Mouse (Mus musculus) forebrain, embryonic 12.5 days (tissue): ENCODE measurements around the gene B3gnt9. TPM values are rescaled to one million over a fixed set of nuclear protein-coding genes. Genes with fewer than 3 reads are reported as not detected.
"Not testable (repeated sequence)": the region's sequence is repeated elsewhere in the genome, so short reads cannot be mapped to it uniquely, and the experiment has no call there.

Experiments
- ATAC-seq: fragments of 200-750 bp; cut with Nextera tagmentation; 2 replicates; pipeline ENCODE4 v1.8.0; 2017; ENCODE audit warnings: moderate TSS enrichment; ENCODE audit not compliant: low FRiP score
- H3K27ac ChIP-seq: fragments of 300-500 bp; sonication (generic); 2 replicates; pipeline ENCODE4 v1.5.1; 2016; ENCODE audit warnings: mild to moderate bottlenecking
- H3K27me3 ChIP-seq: fragments of 300-500 bp; sonication (generic); 2 replicates; pipeline ENCODE4 v1.6.1; 2016; ENCODE audit warnings: mild to moderate bottlenecking
- H3K36me3 ChIP-seq: fragments of 300-500 bp; sonication (generic); replicated peaks from 2 replicates; pipeline ENCODE4 v1.6.1; 2016; ENCODE audit warnings: mild to moderate bottlenecking
- H3K4me1 ChIP-seq: fragments of 300-500 bp; sonication (generic); 2 replicates; pipeline ENCODE4 v1.6.1; 2016
- H3K4me2 ChIP-seq: fragments of 300-500 bp; sonication (generic); 2 replicates; pipeline ENCODE4 v1.6.1; 2016; ENCODE audit warnings: mild to moderate bottlenecking, moderate library complexity
- H3K4me3 ChIP-seq: fragments of 300-500 bp; sonication (generic); replicated peaks from 2 replicates; pipeline ENCODE4 v1.5.1; 2016; ENCODE audit warnings: mild to moderate bottlenecking
- H3K9ac ChIP-seq: fragments of 300-500 bp; sonication (generic); 2 replicates; pipeline ENCODE4 v1.6.1; 2016; ENCODE audit warnings: mild to moderate bottlenecking
- H3K9me3 ChIP-seq: fragments of 300-500 bp; sonication (generic); 2 replicates; pipeline ENCODE4 v1.6.1; 2016
- WGBS: fragments of 180-500 bp; shearing (Covaris S2); methylation state at CpG from one replicate; pipeline ENCODE4 v1.1.7; 2016; 5-methylcytosine and 5-hydroxymethylcytosine counted together
- polyA plus RNA-seq: library from polyadenylated mRNA; unstranded; fragments of >200 nt; fragmentation: Nextera tagmentation; extraction: Ambion mirVana; gene quantifications from 2 replicates; pipeline ENCODE4 v1.2.1, GENCODE M21; 2016

B3gnt9 gene
- polyA plus RNA-seq, 1 experiment from 2014 or later, result 4.5 TPM

- not testable (repeated sequence) for ATAC-seq, H3K36me3 ChIP-seq, H3K9ac ChIP-seq, H3K4me2 ChIP-seq, H3K27ac ChIP-seq, H3K4me3 ChIP-seq, H3K9me3 ChIP-seq
- 86% methylated on average over 8 of the region's 8 CpGs for WGBS
- peaks cover 34% of the 10 kb centered on the region for H3K27me3 ChIP-seq
- H3K4me1 ChIP-seq, result peaks cover 39% of the 10 kb centered on the region
Observed at GRCm38 (mm10) chr8:105291364-105291763, 36.4 kb upstream of the B3gnt9 start.

DNA sequence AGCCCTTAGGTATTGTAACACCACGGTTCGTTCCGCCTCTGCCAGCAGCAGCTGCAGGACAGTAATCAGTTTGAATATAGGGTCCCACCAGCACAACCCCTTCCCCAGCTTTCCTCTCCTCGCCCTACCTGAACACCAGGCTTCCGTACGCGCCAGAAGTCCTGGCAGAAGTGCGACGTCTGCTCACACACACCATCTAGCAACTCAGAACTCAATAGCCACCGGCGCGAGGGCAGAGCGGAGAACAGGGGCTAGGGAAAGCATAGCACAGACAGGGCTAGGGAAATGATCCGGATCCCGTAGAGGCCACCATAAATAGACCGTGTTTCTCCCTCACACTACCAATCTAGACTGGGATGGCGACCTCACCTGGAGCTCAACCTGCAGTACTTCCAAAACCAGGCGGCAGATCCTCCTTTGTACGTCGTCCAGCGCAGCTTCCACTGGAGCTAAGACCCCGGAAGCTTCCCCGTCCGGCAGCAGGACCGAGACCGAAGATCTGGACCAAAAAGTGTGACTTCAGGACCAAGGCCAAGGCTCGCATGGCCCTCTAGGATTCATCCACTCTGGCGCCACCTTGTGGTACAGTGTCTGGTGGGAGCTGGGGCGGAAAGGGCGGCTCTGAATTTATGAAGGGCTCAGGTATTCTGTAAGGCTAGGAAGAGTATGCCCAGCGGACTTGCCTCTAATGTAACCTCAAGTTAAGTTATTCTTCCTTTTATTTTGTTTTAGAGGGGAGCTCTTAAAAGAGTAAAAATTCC lies 35.8 kb upstream of the B3gnt9 start:
- H3K4me1 ChIP-seq, result peaks cover 44% of the 10 kb centered on the region
- H3K4me3 ChIP-seq, result peak overlapping the region; percentile 54
- H3K9ac ChIP-seq, result 0 out of 2 replicates have a peak overlapping the region, but pooled peaks have one; percentile 61
- H3K9me3 ChIP-seq, result no peaks in the 10 kb centered on the region
- peak overlapping the region; percentile 80 for H3K4me2 ChIP-seq
- 6% methylated on average over 31 of the region's 31 CpGs for WGBS
- H3K27ac ChIP-seq, result no peak overlapping the region
- H3K27me3 ChIP-seq, result peaks cover 34% of the 10 kb centered on the region
- H3K36me3 ChIP-seq, result peaks cover under 1% of the 10 kb centered on the region; the same call in 1 of the 2 replicates
- no peak for ATAC-seq

DNA sequence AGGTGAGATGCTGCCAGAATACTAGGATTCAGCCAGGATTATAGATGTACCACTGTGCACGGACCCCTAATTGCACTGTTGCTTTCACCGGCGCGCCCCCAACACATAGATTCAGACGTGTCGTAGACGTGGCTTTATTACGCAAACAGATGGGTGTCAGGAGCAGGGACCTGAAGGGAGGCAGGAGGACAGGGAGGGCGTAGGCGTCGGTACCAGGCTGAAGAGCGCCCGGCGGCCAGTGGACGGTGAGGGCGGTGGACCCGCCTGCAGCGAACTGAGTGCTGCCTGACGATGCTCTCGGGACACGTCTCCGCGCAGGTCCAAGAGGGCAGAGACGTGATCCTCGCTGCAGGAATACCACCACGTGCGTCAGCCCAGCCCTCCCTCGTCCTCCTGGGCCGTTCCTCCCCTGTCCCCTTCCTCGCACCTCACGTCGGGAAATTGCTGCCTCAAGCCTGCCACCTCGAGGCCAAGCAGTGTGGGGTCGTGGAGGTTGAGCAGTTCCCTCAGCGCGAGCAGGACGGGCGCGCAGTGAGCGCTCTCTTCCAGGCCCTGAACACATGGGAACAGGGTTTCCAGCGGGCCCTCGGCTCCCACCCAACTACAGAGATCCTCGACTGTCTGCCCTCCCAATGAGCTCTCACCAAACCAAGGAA lies 35.0 kb upstream of the B3gnt9 start, which contains the start of gene 4931428F04Rik:
4931428F04Rik (minus strand) TSS at position 60 of the 656 bp plus-strand sequence.
- H3K9me3 ChIP-seq, result no peaks in the 10 kb centered on the region
- H3K4me3 ChIP-seq, result peak within 1 kb of the TSS; percentile 54
- H3K36me3 ChIP-seq, result peaks cover 8% of the 10 kb centered on the region
- H3K4me1 ChIP-seq, result peaks cover 49% of the 10 kb centered on the region
- H3K27ac ChIP-seq, result peak within 1 kb of the TSS; percentile 90
- ATAC-seq, result peak; percentile 28
- peak within 1 kb of the TSS; percentile 80 for H3K4me2 ChIP-seq
- WGBS, result 2% methylated on average over 43 of the region's 43 CpGs
- H3K9ac ChIP-seq, result peak within 1 kb of the TSS; percentile 61
- peaks cover 31% of the 10 kb centered on the region for H3K27me3 ChIP-seq

DNA sequence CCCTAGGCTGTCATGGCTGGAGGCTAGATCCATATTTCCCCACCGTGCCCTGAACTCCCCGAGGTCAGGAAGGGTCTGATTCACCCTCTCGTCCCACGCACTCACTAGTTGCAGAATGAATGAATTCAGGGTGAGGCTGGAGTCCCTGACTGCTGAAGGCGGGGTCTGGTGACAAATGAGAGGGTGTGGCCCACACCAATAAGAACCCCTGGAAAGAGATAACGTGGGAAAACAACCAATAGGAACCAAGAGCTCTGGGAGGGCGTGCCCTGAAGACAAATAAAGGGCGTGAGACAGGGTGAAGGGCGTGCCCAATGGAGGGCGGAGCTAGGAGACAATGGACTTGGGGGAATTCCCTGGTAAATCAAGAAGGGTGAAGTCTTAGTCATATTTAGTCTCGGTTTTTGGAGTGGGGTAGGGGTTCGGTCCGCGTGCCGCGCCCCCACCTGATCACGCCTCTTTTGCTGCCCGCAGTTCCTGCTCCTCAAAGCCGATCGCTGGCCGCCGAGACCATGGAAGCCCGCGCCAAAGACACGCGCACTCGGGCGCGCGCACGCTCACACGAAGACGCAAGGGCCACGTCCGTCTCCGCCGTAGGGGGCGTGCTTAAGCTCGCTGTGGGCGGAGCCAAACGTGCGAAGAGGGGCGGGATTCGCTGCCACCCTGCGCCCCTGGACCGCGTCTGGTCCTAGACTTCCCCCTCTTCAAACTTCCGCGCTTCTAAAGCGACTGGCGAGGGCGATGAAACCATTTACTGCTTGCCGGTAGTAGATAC lies 34.2 kb upstream of the B3gnt9 start:
- Histone ChIP-seq H3K4me2 (peak overlapping the region; percentile 80), H3K4me1 (peaks cover 49% of the 10 kb centered on the region), H3K36me3 (peaks cover 14% of the 10 kb centered on the region), H3K9me3 (no peaks in the 10 kb centered on the region), H3K4me3 (peak overlapping the region; percentile 54), H3K27me3 (peaks cover 31% of the 10 kb centered on the region), H3K9ac (peak overlapping the region; percentile 61), H3K27ac (peak overlapping the region; percentile 90)
- peak; percentile 95 for ATAC-seq
- under 1% methylated on average over 53 of the region's 53 CpGs for WGBS

DNA sequence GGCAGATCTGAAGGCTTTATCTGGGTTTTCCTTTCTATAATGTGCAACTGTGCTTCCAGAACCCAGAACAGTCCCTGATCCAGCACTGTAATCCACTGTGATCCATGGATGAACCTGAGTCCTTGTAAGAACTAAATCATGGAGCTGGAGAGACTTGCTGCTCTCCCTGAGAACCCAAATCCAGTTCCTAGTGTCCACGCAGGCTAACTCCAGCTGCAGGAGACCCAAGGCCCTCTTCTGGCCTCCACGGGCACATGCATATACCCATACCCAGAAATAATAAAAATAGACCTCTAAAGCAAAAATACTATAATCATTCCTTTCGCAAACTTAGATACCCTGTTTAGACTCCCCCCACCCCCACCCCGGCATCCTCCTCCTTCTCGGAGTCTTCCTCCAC lies 33.3 kb upstream of the B3gnt9 start:
- H3K36me3 ChIP-seq, result peaks cover 17% of the 10 kb centered on the region
- no peak overlapping the region for H3K27ac ChIP-seq
- no peak for ATAC-seq
- H3K4me3 ChIP-seq, result peak overlapping the region; percentile 54
- H3K4me2 ChIP-seq, result peak overlapping the region; percentile 80
- H3K9ac ChIP-seq, result peak overlapping the region; percentile 61
- 87% methylated on average over 5 of the region's 5 CpGs for WGBS
- no peaks in the 10 kb centered on the region for H3K9me3 ChIP-seq
- peaks cover 30% of the 10 kb centered on the region for H3K27me3 ChIP-seq
- H3K4me1 ChIP-seq, result peaks cover 49% of the 10 kb centered on the region

DNA sequence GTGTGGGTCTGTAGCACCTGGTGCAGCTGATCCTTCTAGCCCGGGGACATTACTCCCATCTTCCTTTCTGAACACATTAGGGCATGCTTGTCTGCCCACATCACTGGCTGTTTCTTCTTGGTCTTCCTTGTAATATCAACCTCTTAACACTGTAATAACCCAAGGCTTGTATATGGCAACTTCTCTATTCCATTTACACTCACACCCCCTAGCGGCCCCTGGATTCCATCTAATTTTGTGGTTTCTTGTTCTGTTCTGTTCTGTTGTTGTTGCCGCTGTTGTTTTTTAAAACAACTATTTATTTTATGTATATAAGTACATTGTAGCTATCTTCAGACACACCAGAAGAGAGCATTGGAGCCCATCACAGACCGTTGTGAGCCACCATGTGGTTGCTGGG lies 32.0 kb upstream of the B3gnt9 start:
- Histone ChIP-seq H3K4me2 (0 out of 2 replicates have a peak overlapping the region, but pooled peaks have one; percentile 11), H3K4me3 (no peak overlapping the region), H3K27ac (no peak overlapping the region), H3K36me3 (peaks cover 30% of the 10 kb centered on the region), H3K4me1 (peaks cover 49% of the 10 kb centered on the region), H3K9ac (no peak overlapping the region), H3K9me3 (no peaks in the 10 kb centered on the region), H3K27me3 (peaks cover 25% of the 10 kb centered on the region)
- ATAC-seq, result no peak
- WGBS, result 86% methylated on average over 4 of the region's 4 CpGs

- peaks cover 27% of the 10 kb centered on the region for H3K27me3 ChIP-seq
- no peak overlapping the region for H3K27ac ChIP-seq
- no peak overlapping the region for H3K9ac ChIP-seq
- H3K4me2 ChIP-seq, result no peak overlapping the region; the same call in 1 of the 2 replicates
- H3K36me3 ChIP-seq, result peaks cover 39% of the 10 kb centered on the region
- peaks cover 45% of the 10 kb centered on the region for H3K4me1 ChIP-seq
- no peaks in the 10 kb centered on the region for H3K9me3 ChIP-seq
- no peak overlapping the region for H3K4me3 ChIP-seq
- WGBS, result 50% methylated on average over 12 of the region's 12 CpGs
- no peak for ATAC-seq
Observed at GRCm38 (mm10) chr8:105285514-105285913, 30.6 kb upstream of the B3gnt9 start.

GRCm38 (mm10) chr8:105283074-105283473 lies 28.1 kb upstream of the B3gnt9 start:
- Histone ChIP-seq H3K4me2 (no peak overlapping the region), H3K9ac (no peak overlapping the region), H3K36me3 (peaks cover 44% of the 10 kb centered on the region), H3K27ac (no peak overlapping the region), H3K4me3 (no peak overlapping the region), H3K4me1 (peaks cover 36% of the 10 kb centered on the region), H3K27me3 (peaks cover 43% of the 10 kb centered on the region), H3K9me3 (no peaks in the 10 kb centered on the region)
- ATAC-seq, result peak; percentile 10; the same call in 1 of the 2 replicates
- 26% methylated on average over 23 of the region's 23 CpGs for WGBS

DNA sequence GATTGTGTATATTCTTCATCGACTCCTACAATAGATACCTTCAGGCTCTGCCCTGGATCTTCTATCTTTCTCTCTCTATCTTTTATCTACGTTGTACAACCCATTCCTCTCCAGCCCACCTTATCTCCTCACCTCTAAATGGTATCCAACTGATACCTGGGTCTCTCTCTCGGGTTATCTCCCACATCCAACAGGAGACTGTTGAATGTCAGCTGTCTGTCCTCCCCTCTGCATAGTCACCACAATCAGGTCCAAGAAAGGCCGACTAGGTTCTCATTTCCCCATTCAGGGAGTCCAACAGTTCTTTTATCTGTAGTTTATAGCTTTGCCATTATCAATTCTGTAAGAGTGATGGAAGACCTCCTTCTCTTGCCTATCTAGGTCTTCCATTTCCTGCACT lies 27.3 kb upstream of the B3gnt9 start:
- H3K9me3 ChIP-seq, result no peaks in the 10 kb centered on the region
- peaks cover 51% of the 10 kb centered on the region for H3K27me3 ChIP-seq
- H3K4me3 ChIP-seq, result no peak overlapping the region
- no peak overlapping the region for H3K27ac ChIP-seq
- H3K4me2 ChIP-seq, result no peak overlapping the region
- H3K9ac ChIP-seq, result no peak overlapping the region
- peaks cover 28% of the 10 kb centered on the region for H3K4me1 ChIP-seq
- peaks cover 44% of the 10 kb centered on the region for H3K36me3 ChIP-seq
- 91% methylated on average over 4 of the region's 4 CpGs for WGBS
- no peak for ATAC-seq

GRCm38 (mm10) chr8:105281821-105282220 lies 26.9 kb upstream of the B3gnt9 start:
- H3K27me3 ChIP-seq, result peaks cover 55% of the 10 kb centered on the region
- H3K4me3 ChIP-seq, result no peak overlapping the region
- no peak overlapping the region for H3K4me2 ChIP-seq
- H3K9me3 ChIP-seq, result no peaks in the 10 kb centered on the region
- 90% methylated on average over 12 of the region's 12 CpGs for WGBS
- no peak overlapping the region for H3K9ac ChIP-seq
- H3K4me1 ChIP-seq, result peaks cover 27% of the 10 kb centered on the region
- peaks cover 44% of the 10 kb centered on the region for H3K36me3 ChIP-seq
- no peak for ATAC-seq
- no peak overlapping the region for H3K27ac ChIP-seq

DNA sequence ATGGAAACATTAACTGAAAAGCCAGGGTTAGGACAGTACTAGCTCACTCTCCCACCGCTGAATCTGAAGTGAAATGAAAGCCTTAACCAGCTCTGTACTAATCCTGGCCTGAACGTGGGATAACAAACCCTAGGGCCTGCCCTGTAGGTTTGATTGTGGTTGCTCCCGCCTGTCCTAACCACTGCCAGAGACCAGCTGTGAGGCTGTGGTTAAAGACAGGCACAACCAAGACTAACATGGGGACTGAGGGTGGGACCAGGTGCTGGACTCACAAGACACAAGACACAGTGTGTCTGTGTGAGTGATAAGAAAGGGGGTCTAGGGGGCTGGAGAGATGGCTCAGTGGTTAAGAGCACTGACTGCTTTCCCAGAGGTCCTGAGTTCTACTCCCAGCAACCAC lies 25.6 kb upstream of the B3gnt9 start:
- Histone ChIP-seq H3K27me3 (peaks cover 68% of the 10 kb centered on the region), H3K4me1 (peaks cover 28% of the 10 kb centered on the region), H3K4me2 (no peak overlapping the region), H3K4me3 (no peak overlapping the region), H3K9ac (no peak overlapping the region), H3K36me3 (peaks cover 42% of the 10 kb centered on the region), H3K27ac (no peak overlapping the region), H3K9me3 (no peaks in the 10 kb centered on the region)
- WGBS, result 61% methylated on average over 3 of the region's 3 CpGs
- ATAC-seq, result no peak

GRCm38 (mm10) chr8:105278911-105279334 lies 24.0 kb upstream of the B3gnt9 start:
- Histone ChIP-seq H3K4me1 (peaks cover 29% of the 10 kb centered on the region), H3K27me3 (peaks cover 84% of the 10 kb centered on the region), H3K36me3 (peaks cover 30% of the 10 kb centered on the region), H3K9ac (peak overlapping the region; percentile 34), H3K4me3 (peak overlapping the region; percentile 24), H3K9me3 (no peaks in the 10 kb centered on the region), H3K4me2 (peak overlapping the region; percentile 50), H3K27ac (no peak overlapping the region)
- ATAC-seq, result peak; percentile 53
- WGBS, result 2% methylated on average over 28 of the region's 28 CpGs
